Mouse (Mus musculus) kidney, postnatal 36 days (tissue): ENCODE results near the gene Rpl27a.

Experiments used
- DNase-seq, 2 experiments: peaks; one replicate each; pipeline ENCODE4 v3.0.0; 2021 to 2022; ENCODE audit warnings: mixed read lengths in 2 of 2

Rpl27a gene

DNA sequence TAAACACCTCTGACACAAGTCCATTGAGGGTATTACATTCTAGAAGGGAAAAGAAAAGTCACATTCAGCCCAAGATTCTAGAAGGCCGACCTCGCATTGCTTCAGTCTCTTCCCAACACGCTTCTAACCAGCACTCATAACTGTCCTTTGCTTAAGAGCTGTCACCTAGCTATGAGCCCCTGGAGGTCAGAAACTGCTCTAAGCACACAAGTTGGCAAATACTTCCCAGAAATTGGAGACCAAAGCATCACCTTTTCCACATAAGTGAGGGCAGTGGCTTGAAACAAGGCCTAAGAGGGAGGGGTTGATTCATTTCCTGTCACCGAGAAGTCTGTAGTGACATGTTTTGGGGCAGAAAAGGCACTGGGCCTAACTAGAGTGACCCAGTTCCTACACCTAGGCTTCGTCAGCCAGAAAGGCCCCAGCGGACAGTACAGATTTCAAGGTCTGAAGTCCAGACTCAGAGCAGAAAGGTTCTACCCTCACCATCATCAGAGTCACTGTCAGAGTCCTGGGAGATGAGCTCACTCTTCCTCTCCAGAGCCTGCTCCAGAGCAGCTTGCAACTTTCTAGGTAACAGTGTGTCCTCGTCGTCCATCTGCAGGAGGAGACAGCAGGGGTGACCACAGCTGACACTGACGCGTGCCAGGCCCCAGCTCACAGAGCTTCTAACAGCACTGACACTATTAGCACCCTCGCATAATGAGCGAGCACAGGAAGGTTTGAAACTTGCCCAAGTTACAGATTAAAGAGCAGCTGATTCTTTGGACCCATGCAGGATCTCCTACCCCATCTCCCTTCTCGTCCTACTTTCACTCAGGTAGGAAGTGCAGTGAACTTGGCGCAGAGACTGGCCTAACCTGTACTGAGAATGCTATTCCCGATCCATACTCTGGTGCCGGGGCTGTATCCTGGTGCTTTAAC is 7.1 kb downstream of the Rpl27a start:
- DNase-seq, result peak; percentile 58 to 59

DNA sequence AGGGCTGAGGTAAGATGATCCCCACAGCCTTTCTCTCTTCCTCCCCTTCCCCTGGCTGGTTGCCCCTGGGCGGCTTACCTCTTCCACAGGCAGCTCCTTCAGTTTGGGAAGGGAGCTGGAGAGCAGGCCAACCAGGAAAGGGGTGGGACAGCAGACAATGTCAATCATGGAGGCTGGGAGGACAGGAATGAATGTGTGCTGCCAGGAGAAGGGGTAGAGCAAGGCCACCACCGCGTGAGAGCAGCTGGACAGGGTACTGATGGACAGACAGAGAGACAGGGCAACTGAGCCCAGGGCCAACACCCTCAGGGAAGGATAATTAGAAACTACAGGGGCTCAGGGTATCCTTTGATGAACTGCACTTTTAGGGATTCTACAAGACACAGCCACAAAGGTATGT is 8.6 kb downstream of the Rpl27a start:
- DNase-seq, result no peak

DNA sequence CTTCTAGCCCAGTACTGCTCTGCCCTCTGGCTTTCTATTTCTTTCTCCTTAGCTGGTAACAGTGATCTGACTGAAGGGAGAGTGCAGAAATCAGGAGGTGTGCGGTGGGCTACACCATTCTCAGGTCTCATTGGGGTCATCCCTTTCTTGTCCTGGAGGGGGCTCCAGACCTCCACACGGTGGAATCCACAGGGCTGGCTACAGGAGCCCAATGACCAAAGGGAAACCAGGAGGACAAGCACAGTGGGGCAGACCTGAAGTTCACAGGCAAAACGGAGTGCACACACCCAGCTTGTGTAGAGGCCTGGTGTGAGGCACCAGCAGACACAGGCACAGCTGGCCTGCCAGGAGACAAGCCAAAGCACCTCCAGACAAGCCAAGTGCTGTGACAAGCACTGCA is 9.4 kb downstream of the Rpl27a start:
- peak; percentile 55 to 81 for DNase-seq

DNA sequence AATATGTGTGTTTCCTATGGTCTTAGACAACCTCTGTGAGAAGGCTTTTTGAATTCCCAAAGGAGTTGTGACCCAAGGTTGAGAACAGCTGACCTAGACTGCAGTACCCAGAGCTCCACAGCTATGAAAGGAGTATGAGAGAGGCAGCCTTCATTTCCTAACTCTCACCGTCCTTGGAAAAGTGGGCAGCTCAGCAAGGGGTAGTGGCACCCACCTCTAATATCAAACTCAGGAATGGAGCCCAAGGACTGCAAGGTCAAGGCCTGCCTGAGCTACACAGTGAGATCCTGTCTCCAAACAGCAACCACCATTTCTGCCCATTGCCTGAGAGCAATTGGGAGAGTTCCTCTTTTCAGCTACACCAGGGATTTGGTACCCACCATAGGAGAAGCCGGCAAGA is 10.8 kb downstream of the Rpl27a start:
- no peak for DNase-seq

DNA sequence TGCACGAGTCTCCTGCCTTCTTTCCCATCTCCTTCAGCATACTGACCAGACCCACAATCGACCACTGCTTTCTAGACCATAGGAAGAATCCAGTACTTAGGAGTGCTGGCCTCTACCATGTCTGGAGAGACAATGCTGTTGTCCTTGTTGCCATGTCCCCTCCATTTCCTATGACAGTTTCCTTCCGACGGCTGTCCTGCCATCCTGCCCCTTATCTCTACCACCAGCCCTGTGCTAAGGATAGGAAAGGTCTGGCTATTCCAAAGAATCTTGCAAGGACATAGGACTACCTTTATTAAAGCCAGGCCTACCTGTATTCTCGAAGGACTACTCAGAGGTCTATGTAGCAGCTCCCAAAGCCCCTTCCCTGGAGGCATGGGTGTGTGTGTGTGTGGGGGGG is 12.6 kb downstream of the Rpl27a start:
- DNase-seq, result no peak

DNA sequence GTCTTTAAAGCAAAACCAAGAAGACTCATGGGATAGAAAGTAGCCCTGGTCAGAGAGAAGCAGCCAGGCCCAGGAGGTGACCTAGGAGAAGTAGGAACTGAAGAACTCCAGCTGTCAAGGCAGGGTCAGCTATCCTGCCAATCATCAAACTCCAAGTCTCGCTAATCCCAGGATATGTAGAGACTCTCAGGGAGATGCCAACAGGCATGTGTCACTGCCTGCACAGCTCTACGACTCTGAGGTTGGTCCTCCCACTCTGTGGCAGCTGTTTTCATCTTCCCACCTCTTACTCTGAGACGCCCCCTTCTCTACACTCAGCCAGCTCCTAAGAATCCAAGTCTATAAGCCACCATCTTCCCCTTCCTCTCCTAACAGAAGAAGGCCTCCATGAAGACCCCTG is 13.7 kb downstream of the Rpl27a start:
- DNase-seq, result no peak

DNA sequence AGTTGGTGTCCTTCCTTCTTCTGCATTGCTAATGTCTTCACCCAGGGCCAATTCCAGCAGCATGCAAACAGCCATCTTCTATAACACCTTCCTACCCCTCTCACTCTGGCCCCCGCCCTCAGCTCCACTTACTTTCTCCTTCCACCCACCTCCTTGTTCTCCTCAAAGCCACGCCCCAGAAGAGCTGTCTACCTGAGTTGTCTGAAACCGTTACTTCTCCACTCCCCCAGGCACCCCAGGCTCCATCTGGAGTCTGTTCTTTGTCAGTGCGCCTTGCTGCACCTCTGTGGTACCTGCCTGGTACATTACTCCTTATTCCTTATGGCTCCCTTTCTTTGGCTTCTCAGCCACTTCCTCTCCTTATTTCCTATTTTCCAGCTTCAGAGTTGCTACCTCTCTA is 14.2 kb downstream of the Rpl27a start:
- no peak for DNase-seq

DNA sequence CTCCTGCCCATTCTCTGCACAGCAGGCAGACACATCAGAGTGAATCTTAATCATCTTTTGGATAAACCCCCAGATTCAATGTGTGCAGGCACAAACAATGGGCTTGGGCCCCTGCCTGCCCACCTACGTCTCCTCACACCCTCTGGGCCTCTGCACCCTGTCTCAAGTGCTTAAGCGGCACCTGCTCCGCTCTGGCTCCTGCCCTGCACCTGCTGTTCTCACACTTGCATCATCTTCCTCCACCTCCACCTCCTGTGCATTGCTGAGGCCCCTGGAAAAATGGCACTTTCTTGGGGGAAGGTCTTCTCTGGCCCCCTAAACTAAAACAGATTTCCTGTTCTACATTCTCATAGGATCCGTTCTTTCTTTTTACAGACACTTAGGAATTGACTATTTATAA is 14.9 kb downstream of the Rpl27a start:
- no peak for DNase-seq

DNA sequence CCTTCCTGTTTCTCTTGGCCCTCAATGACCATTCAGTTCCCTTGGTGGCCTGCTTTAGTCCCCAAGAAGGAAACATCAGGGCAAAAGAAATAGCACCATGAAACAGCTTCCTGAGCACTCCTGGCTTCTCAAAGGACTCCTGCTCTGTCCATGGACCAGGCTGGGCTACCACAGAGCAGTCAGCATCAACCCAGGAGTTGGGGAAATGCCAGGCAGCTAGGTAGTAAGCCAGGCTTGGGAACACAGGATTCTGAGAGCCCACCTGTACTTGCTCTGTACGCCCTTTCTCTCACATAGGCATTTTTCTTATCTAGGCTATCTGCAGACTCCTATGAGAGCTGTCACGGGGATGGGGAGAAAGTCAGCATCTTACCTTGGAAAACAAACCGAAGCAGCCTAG is 16.0 kb downstream of the Rpl27a start:
- no peak for DNase-seq

DNA sequence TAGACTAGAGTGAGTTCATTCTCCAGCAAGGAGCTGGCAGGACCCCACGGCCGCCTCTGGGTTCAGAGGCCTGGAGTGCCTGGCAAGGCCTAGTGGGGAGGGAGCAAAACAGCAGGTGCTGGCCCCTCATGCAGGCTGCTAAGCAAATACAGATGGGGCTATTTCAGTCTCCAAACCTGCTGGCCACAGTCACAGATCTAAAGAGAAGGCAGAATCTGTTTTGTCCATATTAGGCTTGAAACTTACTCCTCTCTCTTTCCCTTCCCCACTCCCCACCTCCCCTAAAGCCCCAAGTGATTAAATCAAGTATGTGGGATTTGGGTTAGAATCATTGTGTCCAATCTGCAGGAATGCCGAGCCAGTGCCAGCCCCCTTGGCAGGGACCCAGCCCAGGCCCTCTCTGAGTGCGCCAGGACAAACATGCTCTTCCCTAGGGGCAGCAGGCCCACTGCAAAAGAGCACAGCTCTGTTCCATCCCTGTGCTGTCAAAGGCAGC is 17.6 kb downstream of the Rpl27a start:
- peak in 1 of 2 experiments; percentile 56 for DNase-seq

DNA sequence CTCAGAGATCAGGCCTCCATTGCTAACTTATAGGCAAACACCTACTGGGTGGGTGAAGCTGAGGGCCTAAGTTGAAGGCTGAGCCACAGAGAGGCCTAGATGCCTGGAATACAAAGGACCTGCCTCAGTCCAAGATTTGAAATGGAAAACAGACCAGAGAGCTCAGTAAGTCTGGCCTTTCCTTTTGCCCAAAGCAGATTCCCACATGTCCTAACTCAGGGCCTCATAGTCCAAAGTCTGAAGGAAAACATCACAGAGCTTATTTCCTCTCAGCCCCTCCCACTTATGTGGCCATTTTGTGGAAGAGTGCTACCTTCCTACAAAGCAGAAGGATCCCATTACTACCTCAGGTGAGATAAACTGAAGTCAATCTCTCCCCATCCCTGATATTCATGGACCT is 22.0 kb downstream of the Rpl27a start:
- no peak for DNase-seq

DNA sequence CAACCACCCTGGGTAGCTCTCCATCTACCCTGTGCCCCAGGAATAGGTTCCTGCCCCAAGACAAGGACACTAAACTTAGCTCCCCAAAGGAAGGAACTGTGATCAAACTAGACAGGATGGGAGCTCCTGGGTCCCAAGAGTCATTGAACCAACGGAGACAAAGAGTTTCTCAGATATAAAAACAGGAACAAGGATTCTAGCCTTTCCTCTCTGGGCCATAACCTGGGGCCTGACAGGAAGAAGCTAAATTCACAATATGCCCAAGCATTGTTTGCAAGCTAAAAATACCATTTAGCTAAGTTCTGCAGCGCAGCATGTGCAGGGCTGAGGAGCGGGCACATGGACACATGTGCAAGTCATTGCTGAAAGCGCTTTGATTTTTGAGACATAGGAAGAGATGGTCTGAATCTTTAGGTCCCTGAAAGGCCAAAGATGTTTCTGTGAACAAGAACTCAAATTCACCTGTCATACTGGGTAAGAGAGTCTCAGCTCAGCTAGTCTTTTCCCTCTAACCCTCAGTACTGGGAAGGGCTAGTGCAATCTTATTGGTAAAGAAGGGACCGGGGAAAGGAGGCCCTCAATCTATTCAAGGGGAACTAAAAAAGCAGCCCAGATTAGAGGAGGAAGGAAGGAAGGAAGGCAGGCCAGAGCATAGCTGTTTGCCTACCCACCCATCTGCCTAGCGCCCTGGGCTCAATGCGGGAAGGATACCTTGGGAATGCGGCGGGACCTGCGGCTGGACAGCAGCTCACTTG is 22.8 kb downstream of the Rpl27a start:
- no peak for DNase-seq

DNA sequence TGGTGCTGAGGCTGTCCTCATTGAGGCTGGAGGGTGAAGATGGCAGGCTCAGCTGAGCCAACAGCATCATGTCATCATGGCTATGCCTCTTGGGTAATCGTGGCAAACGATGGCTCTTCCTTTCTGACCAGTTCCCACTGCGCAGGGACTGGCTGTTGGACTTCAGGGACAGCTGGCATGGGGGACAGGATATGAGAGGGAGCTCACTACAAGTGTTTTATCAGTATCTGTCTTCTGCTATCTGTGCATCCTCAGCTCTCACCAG is 23.3 kb downstream of the Rpl27a start:
- no peak for DNase-seq

DNA sequence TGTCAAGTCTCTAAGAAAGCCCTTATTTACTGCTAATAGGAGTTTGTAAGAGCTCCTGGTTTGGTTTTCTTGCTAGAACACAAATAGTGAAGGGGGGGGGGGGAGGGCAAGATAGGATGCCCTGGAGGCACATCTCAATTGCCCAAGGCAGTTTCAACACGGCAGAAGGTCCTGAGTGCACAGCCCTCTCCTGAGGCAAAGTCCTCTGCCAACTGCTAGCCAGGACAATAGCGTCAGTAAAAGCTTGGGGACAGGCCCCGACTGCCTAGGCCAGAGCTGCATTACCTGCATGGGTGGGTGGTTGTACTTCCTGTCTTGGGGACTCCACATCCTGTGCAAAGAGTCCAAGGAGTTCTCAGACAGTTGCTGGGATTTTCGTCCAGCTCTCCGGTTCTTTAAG is 25.8 kb downstream of the Rpl27a start:
- no peak for DNase-seq

DNA sequence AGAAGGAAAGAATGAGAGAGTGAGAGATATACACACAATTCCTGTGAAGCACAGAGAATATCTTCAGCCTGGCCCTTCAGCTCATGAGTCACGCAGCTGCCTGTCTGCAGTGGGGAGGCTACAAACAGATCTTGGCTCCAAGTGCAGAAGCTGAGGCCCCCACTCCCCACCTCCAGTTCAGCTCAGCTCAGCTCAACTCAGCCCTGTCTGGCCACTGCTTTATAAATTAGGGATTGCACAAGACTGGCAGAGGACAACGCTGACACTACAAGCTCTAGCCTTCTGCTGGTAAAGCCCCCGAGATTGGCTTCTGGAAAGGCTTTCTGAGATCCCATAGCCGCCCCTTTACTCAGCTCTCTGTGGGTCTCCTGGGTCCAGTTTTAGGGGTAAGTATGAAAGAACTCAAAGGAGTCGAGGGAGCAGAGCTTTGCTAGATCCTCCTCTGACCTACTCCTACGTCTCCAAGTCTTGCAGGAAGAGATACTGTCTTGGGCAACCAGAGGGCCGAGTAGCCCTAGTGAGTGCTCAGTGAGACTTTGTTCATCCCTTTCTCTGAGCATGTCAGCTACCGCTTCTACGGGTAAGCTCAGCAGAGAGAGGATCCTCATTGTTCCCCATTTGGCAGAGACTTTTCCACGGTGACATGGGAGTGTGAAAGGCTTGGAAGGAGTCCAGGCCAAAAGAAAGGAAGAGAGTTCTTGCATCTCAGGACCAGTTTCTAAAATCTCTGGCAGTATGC is 26.5 kb downstream of the Rpl27a start:
- DNase-seq, result no peak

DNA sequence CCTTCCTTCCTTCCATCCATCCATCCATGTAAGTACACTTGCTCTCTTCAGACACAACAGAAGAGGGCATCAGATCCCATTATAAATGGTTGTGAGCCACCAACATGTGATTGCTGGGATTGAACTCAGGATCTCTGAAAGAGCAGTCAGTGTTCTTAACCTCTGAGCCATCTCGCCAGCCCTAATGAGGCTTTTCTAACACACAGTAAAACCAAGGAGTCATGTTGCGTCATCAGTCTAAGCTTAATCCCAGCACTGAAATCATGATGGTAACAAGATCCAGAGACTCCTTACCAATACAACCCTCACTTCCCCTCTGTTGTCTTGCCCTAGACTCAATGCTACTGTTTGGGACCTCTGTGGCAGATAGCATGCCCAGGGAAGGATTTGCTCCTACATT is 27.2 kb downstream of the Rpl27a start:
- no peak for DNase-seq

DNA sequence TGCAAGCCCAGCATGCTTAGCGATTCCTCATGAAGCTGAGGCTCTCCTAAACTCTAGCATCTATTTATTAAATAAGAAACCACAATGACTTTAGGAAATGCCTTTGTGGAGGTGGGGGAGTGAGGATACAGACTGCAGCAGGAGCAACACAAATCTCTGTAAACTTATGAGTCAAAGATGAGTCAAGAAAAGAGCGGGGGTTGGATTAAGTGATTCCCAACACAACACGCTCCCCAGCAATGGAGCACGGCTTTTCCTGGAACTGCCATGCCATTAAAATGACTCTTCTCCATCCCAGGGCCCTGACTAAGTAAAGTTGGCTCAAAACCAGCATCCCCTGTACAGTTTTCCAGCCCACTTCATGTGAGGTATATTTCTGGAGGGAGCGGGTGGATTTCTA is 27.8 kb downstream of the Rpl27a start:
- DNase-seq, result no peak

DNA sequence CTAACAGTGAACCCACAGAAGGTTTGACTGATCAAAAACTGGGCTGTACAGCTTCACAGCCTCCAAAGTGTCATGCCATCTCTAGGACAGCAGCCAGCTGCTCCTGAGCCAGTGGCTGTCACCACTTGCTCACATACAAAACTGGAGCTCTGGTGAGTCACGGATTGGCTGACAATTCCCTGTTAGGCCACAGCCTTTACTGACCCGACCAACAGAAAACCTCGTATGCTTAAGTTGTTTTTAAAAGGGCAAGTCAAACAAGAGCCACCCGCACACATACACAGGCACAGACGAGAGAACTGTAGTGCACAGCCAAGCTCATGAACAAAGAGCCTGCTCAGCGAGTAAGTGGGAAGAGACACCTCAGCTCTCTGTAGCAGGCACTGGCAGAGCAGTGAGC is 40.6 kb downstream of the Rpl27a start:
- DNase-seq, result no peak

DNA sequence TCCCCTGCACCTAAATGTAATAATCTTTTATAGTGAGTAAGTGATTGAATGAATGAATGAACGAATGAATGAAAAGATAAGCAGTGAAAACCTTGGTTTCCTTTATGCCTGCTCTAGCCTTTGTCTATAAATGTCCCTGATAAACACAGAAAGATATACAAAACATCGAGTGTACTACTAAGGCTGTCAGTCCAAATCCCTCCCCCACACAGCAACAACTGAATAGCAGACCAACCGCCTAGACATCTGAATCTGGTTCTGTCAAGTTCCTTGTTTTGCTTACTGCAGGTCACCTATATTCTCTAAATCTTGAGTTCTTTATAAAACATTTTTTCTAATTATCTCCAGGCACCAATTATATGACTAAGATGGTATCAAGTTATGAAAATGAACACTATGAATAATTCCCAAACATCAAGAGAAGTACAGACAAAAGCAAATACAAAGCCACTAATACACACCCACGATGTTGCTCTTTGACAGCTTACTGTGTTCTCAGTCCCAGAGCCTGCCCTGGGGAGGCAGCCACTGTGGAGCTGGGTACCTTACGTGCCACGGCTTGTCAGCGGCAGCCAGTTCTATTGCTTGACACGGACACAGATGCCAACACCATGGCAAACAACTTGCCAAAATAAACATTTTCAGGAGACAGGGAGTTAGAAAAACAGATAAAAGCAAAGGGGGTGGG is 42.7 kb downstream of the Rpl27a start:
- DNase-seq, result peak; percentile 18 to 35

DNA sequence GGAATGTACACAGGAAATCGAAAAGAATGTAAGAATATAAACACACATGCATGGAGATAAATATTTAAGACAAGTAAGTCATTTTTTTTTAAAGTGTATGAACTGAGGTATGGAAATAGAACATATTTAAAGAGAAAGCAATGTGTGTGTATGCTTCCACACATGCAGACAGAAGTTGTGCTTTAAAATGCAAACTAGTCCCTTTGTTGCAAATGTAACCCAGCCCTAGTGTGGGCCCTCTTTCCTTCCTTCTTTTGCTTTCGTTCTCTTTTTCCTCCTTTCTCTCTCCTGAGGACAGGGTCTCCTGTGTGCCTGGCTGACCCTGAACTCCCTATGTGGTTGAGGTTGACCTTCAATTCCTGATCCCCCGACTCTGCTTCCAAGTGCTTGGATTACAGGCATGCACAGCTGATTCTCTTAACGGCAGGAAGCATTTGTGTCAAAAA is 43.2 kb downstream of the Rpl27a start:
- no peak for DNase-seq

DNA sequence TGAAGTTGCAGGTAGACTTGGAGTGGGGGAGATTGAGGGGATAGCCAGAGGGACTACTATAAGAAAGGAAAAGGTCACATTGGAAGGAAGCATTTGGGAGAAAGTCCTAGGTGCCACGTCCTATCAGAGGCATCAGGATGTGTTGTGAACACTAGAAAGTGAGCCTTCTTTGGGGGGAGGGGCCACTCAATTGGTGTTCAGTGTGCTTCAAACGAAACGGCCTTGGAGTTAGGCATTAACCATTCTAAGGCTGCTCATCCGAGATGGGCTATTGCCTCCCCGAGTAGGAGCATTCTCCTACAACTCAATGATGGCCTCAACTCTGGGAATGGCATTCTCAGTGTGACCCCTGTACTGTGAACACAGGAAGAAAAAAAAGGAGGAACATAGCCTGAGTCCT is 43.7 kb downstream of the Rpl27a start:
- DNase-seq, result peak; percentile 34 to 35

DNA sequence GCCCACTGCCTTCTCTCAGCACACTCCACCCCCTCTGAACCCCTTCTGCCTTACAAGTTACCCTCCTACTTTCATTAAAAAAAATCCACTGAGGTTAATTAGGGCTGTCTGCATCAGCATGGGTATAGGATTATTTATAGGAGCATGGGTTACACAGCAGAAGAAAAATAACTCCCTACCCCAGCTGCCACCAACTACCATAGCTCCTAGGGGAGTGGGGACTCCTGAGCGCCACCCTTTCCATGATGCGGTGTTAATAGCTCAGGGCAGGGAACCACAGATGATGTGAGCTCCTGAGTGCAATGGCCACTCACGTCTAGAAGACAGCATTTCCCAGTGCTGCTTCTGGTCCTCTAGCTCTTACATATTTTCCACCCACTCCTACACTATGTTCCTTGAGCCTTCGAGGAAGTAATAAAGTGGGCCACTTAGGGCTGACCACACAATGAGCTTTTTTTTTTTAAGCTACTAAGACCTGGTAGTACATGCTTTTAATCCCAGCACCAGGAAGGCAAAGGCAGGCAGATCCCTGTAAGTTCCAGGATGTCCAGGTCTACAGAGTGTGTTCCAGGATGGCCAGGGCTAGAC is 44.9 kb downstream of the Rpl27a start:
- DNase-seq, result no peak

DNA sequence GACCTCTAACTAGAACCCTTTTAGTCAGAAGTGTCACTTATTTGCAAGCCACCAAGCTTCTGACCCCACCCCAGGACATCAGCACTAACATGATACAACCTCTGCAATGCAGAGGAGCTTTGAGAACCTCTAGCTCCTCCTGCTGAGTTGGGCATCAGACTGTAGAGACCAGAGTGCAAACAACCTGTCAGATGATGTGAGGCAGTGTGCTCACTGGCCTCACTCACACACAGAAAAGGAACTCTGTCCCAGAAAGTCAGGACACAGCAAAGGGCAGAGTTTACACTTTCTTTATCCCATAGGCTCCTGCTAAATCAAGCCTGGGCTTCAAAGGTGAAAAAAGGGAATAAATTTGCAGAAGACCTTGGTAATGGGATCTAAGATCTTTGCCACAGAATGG is 47.4 kb downstream of the Rpl27a start:
- no peak for DNase-seq
